Mouse (Mus musculus) heart, embryonic 12.5 days (tissue): Measurements from ENCODE around the gene Slc18a3. TPM values are rescaled to one million over a fixed set of nuclear protein-coding genes. Genes with fewer than 3 reads are reported as not detected.

Experiments used
- ATAC-seq: fragments of 200-750 bp; cut with Nextera tagmentation; 2 replicates; pipeline ENCODE4 v1.8.0; 2017; ENCODE audit warnings: moderate TSS enrichment, moderate library complexity; ENCODE audit not compliant: insufficient number of reproducible peaks, low FRiP score
- H3K27ac ChIP-seq: fragments of 300-500 bp; sonication (generic); 2 replicates; pipeline ENCODE4 v1.5.1; 2016; ENCODE audit warnings: mild to moderate bottlenecking, moderate library complexity; ENCODE audit not compliant: poor library complexity, severe bottlenecking
- H3K27me3 ChIP-seq: fragments of 300-500 bp; sonication (generic); replicated peaks from 2 replicates; pipeline ENCODE4 v1.6.1; 2016; ENCODE audit warnings: mild to moderate bottlenecking, moderate library complexity
- H3K36me3 ChIP-seq: fragments of 300-500 bp; sonication (generic); 2 replicates; pipeline ENCODE4 v1.6.1; 2016; ENCODE audit warnings: mild to moderate bottlenecking, moderate library complexity
- H3K4me1 ChIP-seq: fragments of 300-500 bp; sonication (generic); replicated peaks from 2 replicates; pipeline ENCODE4 v1.6.1; 2016; ENCODE audit warnings: mild to moderate bottlenecking
- H3K4me2 ChIP-seq: fragments of 300-500 bp; sonication (generic); 2 replicates; pipeline ENCODE4 v1.6.1; 2016; ENCODE audit warnings: mild to moderate bottlenecking, moderate library complexity
- H3K4me3 ChIP-seq: fragments of 300-500 bp; sonication (generic); 2 replicates; pipeline ENCODE4 v1.5.1; 2016; ENCODE audit warnings: mild to moderate bottlenecking
- H3K9ac ChIP-seq: fragments of 300-500 bp; sonication (generic); 2 replicates; pipeline ENCODE4 v1.6.1; 2016; ENCODE audit warnings: mild to moderate bottlenecking, moderate library complexity
- H3K9me3 ChIP-seq: fragments of 300-500 bp; sonication (generic); replicated peaks from 2 replicates; pipeline ENCODE4 v1.6.1; 2016; ENCODE audit warnings: mild to moderate bottlenecking, moderate library complexity
- WGBS: fragments of 180-500 bp; shearing (Covaris S2); methylation state at CpG from one replicate; pipeline ENCODE4 v1.1.7; 2016; 5-methylcytosine and 5-hydroxymethylcytosine counted together
- polyA plus RNA-seq: library from polyadenylated mRNA; unstranded; fragments of >200 nt; fragmentation: Nextera tagmentation; extraction: Ambion mirVana; gene quantifications from 2 replicates; pipeline ENCODE4 v1.2.1, GENCODE M21; 2016

Gene Slc18a3
- polyA plus RNA-seq, 1 experiment from 2014 or later: 0.15 TPM

DNA sequence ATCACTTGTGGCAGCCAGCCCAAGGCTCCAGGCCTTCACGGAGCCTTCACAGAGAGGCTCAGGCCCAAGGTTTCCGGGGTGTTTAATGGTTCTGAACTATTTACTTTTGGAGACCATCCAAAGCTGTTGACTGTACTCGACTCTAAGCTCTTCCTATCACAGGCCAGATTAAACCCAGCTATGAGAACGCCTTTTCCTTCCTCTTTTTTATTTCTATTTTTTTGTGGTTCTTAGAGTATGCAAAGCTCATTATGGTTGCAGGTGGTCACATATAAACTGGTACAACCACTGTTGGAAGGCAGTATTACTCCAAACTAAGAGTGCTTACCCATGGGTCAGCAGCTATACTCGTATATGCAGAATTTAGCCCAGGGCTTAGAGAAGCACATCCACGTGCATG is 17.7 kb downstream of the Slc18a3 start:
- H3K9me3 ChIP-seq: 0 out of 2 replicates have a peak, but pooled peaks cover 5% of the 10 kb centered on the region
- H3K27me3 ChIP-seq: peaks cover 36% of the 10 kb centered on the region
- no peak overlapping the region for H3K9ac ChIP-seq
- no peak overlapping the region for H3K4me3 ChIP-seq
- 72% methylated on average over 6 of the region's 6 CpGs for WGBS
- no peaks in the 10 kb centered on the region for H3K36me3 ChIP-seq
- no peak for ATAC-seq
- H3K4me1 ChIP-seq: no peaks in the 10 kb centered on the region
- H3K4me2 ChIP-seq: no peak overlapping the region
- H3K27ac ChIP-seq: no peak overlapping the region

DNA sequence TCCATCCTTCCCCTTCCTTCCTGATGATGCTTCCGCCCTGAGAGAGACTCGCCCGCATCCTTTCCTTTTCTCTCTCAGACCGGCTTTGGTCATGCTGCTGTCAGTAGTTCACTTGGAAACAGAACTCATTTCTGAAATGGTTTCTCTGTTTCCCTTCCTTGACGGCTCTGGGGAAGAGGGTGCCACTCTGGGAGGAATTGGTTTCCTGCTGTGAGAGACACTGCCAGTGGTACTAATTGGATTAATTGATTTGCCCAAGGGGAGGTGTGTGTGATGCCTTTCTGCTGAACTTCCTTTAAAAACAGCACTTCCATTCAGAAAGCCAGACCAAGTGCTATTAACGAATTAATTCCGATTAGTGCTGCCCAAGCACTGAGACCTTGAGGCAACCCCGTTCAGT is 21.2 kb downstream of the Slc18a3 start:
- no peaks in the 10 kb centered on the region for H3K4me1 ChIP-seq
- H3K27ac ChIP-seq: no peak overlapping the region
- 18% methylated on average over 8 of the region's 8 CpGs for WGBS
- no peak for ATAC-seq
- H3K27me3 ChIP-seq: peaks cover 37% of the 10 kb centered on the region
- no peaks in the 10 kb centered on the region for H3K36me3 ChIP-seq
- H3K4me3 ChIP-seq: no peak overlapping the region
- 0 out of 2 replicates have a peak, but pooled peaks cover 5% of the 10 kb centered on the region for H3K9me3 ChIP-seq
- H3K4me2 ChIP-seq: no peak overlapping the region
- no peak overlapping the region for H3K9ac ChIP-seq

DNA sequence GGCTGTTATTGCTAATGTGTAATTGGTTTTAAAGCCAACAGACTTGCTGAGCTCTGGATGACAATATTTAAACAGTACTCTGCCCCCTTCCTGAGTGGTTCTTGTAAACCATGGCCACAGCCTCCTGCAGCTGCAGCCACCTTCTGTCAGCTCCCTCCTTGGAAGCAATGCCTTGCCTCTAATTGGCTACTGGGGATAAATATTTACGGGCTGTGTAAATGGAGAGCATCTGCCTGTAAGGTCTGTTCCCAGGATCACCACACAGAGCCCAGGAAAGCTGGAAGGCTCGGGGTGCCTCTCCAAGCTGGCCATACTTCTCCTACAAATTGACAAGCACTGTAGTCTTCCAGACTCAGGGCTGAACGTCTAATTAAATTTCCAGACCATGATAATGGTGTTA is 24.9 kb downstream of the Slc18a3 start:
- Histone ChIP-seq H3K9ac (no peak overlapping the region), H3K4me1 (no peaks in the 10 kb centered on the region), H3K4me3 (no peak overlapping the region), H3K27ac (no peak overlapping the region), H3K4me2 (no peak overlapping the region), H3K27me3 (peaks cover 35% of the 10 kb centered on the region), H3K36me3 (no peaks in the 10 kb centered on the region), H3K9me3 (no peaks in the 10 kb centered on the region)
- no peak for ATAC-seq
- whole genome bisulfite sequencing: 43% methylated on average over 3 of the region's 3 CpGs

DNA sequence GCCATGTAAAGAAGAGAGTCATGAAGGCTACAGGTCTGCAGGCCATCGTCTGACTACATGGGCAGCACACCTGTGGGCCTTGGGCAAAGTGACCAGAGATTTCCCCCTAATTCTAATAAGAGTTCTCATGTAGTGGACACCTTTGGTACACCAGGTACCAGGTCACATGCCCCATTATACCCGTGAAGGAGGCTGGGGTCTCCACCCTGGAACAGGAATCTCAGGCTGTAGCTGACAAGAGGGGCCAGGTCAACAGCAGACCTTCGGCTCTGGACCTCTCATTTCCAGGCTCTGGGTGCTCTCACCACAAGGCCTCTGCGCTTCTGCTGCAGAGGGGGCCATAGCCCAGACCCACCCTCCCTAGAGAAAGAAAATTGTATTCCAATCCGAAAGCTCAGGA is 25.3 kb downstream of the Slc18a3 start:
- Histone ChIP-seq H3K9me3 (no peaks in the 10 kb centered on the region), H3K4me3 (no peak overlapping the region), H3K36me3 (no peaks in the 10 kb centered on the region), H3K4me1 (no peaks in the 10 kb centered on the region), H3K4me2 (no peak overlapping the region), H3K27ac (no peak overlapping the region), H3K27me3 (peaks cover 30% of the 10 kb centered on the region), H3K9ac (no peak overlapping the region)
- 64% methylated on average over 5 of the region's 5 CpGs for WGBS
- no peak for ATAC-seq

DNA sequence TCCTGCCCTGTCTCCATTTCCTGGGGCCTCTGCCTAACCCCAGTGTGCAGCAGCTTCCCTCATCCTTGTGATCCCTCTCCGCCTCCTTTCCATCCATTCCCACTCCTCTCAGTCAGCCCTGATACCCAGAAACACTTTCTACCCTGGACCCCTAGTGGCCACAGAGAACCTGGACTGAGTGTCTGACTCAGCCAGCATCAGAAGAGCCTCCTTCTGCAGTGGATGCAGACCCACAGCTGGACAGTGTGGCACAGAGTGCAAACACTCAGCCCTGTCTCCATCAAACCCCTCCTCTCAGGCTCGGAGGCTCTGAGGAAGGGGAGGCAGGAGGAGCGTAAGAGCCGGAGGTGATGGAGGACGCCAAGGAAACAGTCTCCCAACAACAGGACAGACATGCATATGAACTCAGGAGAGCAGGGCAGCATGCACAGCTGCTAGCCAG is 27.3 kb downstream of the Slc18a3 start:
- H3K4me2 ChIP-seq: no peak overlapping the region
- no peak for ATAC-seq
- WGBS: 44% methylated on average over 5 of the region's 5 CpGs
- no peaks in the 10 kb centered on the region for H3K4me1 ChIP-seq
- no peaks in the 10 kb centered on the region for H3K9me3 ChIP-seq
- no peaks in the 10 kb centered on the region for H3K36me3 ChIP-seq
- H3K9ac ChIP-seq: no peak overlapping the region
- no peak overlapping the region for H3K27ac ChIP-seq
- peaks cover 14% of the 10 kb centered on the region for H3K27me3 ChIP-seq
- no peak overlapping the region for H3K4me3 ChIP-seq

DNA sequence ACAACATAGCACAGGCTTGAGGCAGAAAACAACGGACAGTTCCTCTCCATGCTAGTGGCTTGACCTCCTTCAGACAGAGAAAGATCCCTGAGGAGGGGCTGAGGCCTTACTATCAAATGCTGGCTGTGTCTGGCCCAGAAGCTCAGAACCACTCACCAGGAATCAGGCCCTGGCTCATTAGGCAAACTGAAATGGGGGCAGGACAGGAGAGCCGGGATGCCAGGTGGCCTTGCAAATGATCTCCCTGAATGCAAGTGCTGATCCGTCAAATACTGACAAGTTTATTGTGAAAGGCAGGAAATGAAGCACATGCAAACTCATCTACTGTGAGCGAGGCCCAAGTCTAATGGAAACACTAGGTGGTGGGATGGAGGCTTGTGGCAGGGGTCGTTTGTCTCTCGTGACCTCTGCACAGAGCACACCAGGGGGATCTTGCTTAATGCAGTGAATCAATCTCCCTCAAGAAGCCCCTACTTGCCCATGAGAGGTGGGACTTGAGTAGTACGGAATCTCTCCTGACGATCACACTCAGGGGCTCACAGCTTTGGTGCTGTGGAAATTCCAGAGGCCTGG is 35.5 kb downstream of the Slc18a3 start:
- H3K27me3 ChIP-seq: peaks cover 20% of the 10 kb centered on the region
- no peaks in the 10 kb centered on the region for H3K4me1 ChIP-seq
- no peak overlapping the region for H3K9ac ChIP-seq
- WGBS: 45% methylated on average over 8 of the region's 8 CpGs
- H3K36me3 ChIP-seq: no peaks in the 10 kb centered on the region
- no peak overlapping the region for H3K4me3 ChIP-seq
- H3K9me3 ChIP-seq: no peaks in the 10 kb centered on the region
- no peak overlapping the region for H3K27ac ChIP-seq
- H3K4me2 ChIP-seq: no peak overlapping the region
- ATAC-seq: no peak

DNA sequence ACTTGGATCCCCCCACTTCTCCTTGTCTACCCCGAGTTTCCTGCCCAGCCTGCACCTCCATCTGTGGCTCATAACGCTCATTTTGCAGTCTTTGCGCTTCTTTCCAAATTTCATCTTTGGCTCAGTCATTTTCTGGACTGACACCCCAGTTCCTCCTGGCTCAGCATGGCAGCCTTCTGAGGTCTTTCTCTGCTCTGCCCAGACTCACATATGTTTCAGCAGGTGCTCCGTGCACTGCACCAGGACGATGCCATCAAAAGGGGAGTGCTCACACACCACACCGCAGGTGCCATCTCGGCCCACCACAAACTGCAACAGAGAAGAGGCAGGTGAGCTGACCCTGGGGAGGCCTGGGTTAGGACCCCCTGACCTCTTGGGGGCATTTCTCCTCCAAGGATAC is 40.7 kb downstream of the Slc18a3 start:
- no peak overlapping the region for H3K9ac ChIP-seq
- H3K36me3 ChIP-seq: no peaks in the 10 kb centered on the region
- H3K27ac ChIP-seq: no peak overlapping the region
- no peaks in the 10 kb centered on the region for H3K4me1 ChIP-seq
- WGBS: 80% methylated on average over 7 of the region's 7 CpGs
- ATAC-seq: no peak
- H3K4me2 ChIP-seq: no peak overlapping the region
- no peak overlapping the region for H3K4me3 ChIP-seq
- H3K27me3 ChIP-seq: peaks cover 20% of the 10 kb centered on the region
- no peaks in the 10 kb centered on the region for H3K9me3 ChIP-seq

DNA sequence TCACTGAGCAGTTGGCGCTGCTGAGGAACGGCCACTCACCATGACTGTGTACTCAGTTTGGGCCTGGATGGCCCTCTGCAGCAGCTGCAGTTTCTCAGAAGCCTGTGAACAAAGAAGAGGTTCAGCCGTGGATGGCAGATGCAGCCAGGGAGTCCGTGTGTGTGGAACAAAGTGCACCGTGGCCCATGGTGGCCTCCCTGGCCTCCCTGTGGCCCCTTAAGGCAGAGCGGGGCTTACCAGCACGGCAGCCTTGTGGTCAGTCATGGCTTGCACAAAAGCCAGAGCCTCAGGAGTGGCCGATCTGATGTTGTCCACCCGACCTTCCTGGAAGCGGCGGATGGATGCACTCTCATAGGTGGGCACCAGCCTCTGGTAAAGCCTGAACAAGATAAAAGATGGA is 45.9 kb downstream of the Slc18a3 start:
- no peak overlapping the region for H3K27ac ChIP-seq
- H3K4me2 ChIP-seq: no peak overlapping the region
- H3K4me3 ChIP-seq: no peak overlapping the region
- WGBS: 79% methylated on average over 11 of the region's 11 CpGs
- peaks cover 2% of the 10 kb centered on the region; the same call in 1 of the 2 replicates for H3K27me3 ChIP-seq
- H3K4me1 ChIP-seq: no peaks in the 10 kb centered on the region
- no peak overlapping the region for H3K9ac ChIP-seq
- peaks cover 5% of the 10 kb centered on the region; the same call in 1 of the 2 replicates for H3K9me3 ChIP-seq
- no peaks in the 10 kb centered on the region for H3K36me3 ChIP-seq
- ATAC-seq: no peak

Other genes starting within 250 kb of the Slc18a3 start
- 19.2 and 19.4 TPM in 2 replicates for gene Ogdhl, start 142.8 kb downstream of the Slc18a3 start, polyA plus RNA-seq
- not detected in 2 replicates for gene 1700024G13Rik, start 76.5 kb downstream of the Slc18a3 start, polyA plus RNA-seq
- gene Chat, start 1.1 kb upstream of the Slc18a3 start, polyA plus RNA-seq: not detected in 2 replicates
- 15.1 and 19.6 TPM in 2 replicates for gene Ercc6, start 48.7 kb upstream of the Slc18a3 start, polyA plus RNA-seq
- 0.14 TPM in 1 of 2 replicates, not detected in the other for gene Prrxl1, start 134.6 kb upstream of the Slc18a3 start, polyA plus RNA-seq
- 15.9 and 16.3 TPM in 2 replicates for gene 3425401B19Rik, start 220.4 kb upstream of the Slc18a3 start, polyA plus RNA-seq